Mouse (Mus musculus) layer of hippocampus, adult 9-10 months (tissue): ENCODE results near the gene Igf1.

Experiments used
- DNase-seq: peaks from one replicate; pipeline ENCODE4 v3.0.0; 2022; ENCODE audit warnings: low spot score

Igf1 gene

DNA sequence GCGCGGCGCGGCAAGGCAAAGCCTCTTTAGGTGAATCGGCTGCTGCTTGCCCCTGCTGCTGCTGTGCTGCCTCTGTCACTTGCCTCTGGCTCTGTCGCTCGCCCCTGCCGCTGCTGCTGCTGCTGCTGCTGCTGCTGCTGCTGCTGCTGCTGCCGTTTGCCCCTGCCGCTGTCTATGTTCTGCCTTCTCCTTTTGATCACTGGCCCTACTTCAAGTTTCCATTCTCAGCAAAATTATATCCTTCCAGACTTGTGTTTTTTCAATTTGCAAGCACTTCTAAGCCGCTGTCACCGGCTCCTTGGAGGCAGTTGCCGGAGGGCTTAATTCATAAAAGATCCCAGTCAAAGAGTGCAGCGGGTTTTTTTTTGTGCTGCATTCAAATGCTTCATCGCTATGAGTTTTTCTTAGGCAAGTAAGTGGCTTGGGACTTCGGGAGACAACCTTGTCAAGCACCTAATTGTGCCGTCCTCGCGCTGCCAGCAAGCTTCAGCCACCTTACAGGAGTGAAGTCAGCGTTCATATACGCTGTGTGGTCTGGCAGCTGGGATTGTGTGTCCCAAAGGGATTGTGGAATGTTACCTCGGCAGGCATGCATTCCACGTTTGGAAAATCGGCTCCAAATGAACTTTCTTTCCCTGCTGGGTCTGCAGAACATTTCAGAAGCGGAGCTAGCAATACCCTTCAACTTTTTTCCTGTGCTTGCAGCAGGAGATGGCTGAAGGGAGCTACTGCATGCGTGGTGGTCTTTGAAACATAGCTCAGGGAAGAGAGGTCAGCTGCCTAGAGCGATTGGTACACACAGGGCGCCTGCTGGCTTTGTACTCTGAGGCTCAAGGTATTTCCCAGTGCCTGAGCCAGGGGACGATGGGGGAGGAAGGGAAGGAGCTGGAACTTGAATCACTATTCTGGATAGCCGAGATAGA lies 2.4 kb downstream of the Igf1 start:
- no peak for DNase-seq

DNA sequence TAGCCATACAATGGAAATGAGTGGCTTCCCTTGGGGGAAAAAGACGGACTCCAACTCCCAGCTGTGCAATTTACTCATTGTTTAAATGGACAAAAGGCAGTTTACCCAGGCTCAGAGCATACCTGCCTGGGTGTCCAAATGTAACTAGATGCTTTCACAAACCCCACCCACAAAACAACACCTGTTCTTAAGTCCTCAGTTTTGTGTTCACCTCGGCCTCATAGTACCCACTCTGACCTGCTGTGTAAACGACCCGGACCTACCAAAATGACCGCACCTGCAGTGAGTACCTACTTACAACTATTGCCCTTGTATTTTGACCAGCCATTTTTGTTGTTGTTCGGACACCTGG lies 3.0 kb downstream of the Igf1 start:
- DNase-seq, result no peak

DNA sequence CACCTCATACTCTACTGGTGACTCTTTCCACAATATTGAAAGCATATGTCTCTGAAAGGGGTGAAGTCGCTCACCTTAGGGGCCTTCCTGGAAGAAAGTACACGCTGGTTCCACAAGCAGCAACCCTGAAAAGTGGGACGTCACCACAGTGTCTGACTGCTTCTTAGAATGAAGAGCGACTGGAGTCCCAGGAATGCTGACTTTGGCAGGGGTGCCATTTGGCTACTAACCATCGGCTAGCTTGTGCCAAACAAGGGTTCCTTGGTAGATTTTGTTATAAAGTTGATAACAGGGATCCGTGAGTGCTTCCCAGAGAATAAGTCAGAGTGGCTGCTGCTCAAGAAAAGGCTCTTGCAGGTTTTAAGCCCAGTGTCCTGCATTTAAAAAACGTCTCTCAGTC lies 4.8 kb downstream of the Igf1 start:
- DNase-seq, result no peak

DNA sequence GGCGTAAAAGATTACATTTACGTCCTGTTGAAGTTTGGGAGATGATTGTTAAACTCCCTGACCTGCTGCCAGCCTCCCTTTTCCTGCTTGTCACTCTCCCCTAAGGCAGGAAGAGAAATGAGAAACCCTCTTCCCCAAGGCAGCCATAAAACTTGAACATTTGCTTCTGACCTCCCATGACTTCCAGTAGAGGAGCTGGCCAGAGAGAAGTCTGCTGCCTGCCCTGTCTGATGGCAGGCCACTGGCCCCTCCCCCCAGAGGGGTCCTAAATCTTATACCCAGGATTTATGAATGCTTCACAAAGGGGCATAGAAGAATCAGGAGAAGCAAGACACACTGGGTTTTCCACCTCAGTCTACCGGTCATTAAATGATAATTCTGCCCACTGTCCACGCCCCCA lies 5.3 kb downstream of the Igf1 start:
- DNase-seq, result no peak

DNA sequence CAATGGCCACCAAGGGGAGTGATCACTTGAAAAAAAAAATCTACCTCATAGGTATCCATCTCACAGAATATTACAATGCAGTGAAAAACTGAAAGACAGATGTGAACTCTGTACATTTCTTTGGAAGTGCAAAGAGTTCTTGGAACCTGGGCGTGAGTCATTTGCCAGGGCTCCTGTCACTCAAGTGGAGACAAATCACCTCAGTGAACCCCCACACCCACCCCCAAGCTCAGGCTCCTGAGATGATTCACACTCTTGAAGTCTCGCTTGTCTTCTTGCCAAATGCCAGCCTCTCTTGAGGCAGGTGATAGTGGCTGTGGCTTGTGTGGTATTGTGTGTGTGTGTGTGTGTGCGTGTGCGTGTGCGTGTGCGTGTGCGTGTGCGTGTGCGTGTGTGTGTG lies 7.6 kb downstream of the Igf1 start:
- no peak for DNase-seq

DNA sequence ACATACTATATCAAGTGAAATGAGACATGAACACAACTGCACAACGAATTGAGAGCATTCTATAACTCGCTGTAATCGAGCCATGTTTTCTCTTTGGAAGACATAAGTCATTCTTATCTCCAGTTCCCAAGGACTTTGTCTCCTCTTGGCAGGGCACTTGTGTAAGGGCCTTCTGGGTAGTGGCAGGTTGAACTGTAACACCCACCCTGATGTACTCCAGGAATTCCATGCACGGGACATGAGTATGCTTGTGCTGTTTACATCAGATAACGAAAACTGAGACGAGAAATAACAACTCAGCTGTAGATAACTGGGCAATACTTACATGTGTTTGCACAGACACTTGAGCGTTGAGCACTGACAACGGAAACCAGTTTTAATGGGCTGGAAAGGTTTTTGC lies 8.4 kb downstream of the Igf1 start:
- no peak for DNase-seq

DNA sequence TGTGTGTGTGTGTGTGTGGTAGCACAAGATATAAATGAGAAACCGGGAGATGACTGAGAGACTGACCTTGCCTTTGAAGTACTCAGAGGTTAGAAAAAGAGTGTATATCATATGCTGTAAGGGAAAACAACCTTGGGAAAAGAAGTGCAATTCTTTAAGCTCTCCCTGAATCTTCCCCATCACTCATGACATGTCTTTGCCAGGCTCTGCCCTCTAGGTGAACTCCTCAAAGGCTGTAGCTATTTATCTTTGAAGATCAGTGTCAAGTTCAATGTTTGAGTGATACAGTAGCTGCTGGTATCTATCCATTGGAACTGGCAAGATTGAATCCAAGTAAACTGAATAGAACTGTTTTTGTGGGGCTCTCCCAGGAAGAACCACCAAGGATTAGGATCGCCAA lies 9.2 kb downstream of the Igf1 start:
- DNase-seq, result no peak

DNA sequence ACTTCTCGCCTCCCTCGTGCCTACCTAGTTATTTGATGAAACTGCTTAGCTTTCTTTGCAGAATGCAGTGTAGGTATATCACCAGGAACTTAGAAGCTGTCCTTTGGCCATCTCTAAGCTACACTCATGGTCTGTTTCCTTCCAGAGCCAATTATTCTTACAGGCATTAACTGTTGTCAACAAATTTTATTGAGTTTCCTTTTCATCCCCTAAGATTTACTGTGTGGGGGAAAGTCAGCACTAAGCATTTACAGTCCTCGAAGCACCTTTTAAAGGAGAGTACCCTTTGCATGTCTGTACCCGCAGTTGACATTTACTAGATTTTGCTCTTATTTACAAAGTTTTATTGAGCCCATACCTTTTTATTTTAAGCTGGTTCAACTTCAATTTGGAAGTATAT lies 9.6 kb downstream of the Igf1 start:
- no peak for DNase-seq

DNA sequence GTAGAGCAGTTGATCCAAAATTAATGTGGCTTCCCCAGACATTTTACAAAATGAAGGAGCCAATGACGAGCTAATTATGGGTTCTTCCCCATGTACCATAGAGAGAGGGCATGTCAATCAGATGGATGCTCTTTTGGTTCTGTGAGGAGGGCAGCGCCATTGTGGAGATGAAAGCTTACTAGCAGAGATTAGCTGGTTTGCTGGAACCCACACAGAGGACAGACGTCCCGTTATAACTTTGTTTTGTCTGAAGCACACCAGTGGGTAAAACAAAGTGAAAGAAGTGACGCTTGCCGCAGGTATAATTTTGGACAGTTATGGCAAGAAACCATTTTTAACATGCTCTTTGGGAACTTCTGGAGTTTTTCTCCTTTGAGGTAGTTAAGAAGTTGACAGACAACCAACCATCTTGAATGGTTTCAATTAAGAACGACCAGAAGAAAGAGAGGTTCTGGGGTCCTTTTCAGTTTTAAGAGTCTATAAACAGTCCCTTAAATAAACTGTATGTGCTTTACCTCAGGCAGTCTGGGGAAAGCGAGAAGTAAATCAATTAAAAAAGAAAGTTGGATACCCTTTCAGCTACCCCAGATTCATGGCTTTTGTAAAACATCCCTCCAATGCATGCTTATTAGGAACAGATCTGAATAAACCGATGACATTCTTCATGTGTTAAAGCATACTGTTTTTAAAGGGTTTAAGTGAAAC lies 10.4 kb downstream of the Igf1 start:
- no peak for DNase-seq

DNA sequence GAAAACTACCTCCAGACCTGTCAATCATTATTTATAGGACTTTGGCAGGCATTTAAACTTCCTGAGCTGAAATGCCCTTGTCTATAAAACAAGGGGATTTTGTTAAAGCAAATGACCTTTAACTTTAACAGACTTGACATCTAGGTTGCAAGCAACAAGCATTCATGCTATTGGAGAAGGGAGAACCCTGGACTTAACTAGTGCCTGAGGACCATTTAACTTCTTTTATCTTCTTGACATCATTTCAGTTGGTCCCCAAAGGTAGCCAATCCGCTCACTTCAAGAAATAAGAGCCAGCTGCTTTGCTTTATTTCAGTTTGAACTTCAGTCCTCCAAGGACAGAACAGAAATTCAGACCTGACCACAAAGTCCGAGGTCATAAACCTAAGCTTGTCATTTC lies 11.1 kb downstream of the Igf1 start:
- no peak for DNase-seq

DNA sequence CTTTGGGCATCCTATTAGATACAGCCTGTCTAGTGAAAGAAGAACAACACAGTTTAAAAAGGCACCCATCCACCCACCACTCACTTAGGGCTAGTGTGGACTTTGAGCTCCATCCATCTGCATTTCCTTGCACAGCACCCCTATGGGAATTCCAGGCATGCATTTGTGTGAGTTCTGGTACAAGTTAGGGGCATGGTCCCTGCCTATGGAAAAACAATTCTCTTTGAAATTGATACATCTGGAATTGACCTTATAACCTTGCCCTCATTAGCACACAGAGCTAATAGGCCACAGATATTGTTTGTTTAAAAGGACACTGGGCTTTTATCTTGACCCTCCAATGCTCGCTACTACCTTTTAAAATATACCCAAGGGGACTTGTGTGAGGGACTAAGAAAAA lies 11.6 kb downstream of the Igf1 start:
- DNase-seq, result no peak

DNA sequence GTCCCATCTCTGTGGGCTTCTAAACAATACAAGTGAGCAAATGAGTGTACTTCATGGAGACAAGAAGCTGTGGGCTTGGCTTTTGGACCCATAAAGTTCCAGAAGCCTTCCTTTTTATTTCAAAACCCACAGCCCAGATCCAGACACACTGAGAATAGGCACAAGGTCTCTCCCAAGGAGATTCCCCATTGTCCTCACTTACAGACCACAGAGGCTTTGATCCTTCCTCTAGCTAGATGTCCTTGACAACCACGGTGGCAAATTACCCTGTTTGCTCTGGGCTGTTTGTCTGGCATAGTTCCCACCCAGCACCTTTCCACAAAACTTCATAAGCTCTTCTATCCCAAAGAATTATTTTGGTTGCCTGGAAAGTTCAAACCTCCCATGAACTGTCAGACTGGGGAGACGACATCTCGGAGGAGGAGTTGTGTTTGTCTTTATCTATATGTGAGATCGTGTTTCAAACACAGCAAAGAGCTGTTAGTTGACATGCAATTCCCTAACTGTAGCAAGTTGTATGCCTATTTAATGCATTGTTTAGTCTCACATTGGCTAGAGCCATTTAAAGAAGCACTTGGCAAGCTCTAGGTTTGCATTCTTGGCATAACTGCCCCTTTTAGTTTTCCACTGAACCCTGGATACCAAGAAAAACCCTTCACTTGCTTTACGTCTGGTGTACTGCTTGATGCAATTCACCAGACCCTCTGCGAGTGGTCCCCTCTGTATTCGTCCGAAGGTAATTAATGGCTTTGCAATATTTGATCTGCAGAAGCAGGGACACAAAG lies 14.0 kb downstream of the Igf1 start:
- DNase-seq, result no peak

DNA sequence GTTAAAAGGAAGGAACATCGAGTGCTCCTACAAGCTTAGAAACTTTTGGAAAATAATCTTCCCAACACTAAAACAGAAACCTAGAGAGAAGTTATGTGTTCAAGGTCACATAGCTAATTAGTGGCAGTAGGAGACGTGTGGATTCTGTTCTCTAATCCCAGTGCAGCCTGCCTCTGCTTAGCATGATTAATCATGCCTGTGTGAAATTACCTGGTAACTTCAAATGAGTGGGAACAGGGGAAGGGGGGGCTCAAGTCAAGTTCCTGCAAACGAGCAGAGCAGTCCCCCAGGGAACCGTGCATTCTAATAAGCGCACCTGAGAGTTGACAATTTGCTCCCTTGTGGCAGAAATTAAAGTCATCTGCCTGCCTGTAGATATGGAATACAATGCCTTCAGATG lies 14.8 kb downstream of the Igf1 start:
- DNase-seq, result no peak

DNA sequence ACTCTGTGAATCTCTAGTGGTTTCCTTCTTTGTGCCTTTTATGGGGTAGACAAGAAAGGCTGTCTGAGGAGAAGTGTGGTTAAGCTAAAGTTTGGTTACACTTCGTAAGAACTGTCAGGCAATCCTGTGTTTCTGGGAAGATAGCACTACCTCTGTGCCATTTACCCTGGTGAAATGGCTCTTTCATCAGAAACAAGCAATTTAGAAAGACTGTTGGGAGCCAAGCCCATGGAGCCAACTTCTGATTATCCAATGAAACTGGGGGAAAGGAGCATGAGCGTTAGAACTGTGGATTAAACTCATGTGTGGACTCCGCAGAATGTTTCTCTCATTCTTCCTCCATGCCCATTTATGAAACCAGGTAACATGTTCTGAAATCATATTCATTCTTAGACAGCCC lies 15.5 kb downstream of the Igf1 start:
- DNase-seq, result no peak

DNA sequence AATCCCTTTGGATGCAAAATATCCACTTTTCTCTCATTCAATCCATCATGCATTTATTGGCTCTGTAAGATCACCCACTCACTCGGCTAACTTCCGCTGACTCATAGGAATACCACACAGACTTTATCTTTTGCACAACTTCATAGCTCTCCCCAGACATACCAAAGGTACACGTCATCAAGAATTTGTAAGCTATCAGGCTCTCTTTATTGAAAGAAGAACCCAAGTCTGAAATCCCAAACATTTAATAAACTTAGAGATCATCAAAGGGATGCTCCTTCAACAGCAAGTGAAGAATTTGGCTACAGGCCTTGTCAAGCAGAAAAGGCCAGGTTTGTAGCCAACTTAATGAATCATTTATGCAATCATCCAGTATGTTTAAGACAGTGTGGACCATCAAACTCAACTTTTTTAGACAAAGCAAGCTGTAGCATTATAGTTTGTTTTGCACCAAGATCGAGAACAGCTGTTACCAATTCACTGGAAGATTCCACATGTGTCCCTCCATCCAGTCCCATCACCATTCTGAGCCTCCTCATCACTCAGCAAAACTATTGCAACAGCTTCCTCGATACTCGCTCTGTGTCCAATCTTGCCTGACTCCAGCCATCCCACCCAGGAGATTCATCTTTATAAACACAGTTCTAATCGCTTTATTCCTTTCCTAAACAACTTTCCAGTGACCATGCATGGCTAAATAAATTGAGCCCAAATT lies 22.2 kb downstream of the Igf1 start:
- DNase-seq, result no peak

DNA sequence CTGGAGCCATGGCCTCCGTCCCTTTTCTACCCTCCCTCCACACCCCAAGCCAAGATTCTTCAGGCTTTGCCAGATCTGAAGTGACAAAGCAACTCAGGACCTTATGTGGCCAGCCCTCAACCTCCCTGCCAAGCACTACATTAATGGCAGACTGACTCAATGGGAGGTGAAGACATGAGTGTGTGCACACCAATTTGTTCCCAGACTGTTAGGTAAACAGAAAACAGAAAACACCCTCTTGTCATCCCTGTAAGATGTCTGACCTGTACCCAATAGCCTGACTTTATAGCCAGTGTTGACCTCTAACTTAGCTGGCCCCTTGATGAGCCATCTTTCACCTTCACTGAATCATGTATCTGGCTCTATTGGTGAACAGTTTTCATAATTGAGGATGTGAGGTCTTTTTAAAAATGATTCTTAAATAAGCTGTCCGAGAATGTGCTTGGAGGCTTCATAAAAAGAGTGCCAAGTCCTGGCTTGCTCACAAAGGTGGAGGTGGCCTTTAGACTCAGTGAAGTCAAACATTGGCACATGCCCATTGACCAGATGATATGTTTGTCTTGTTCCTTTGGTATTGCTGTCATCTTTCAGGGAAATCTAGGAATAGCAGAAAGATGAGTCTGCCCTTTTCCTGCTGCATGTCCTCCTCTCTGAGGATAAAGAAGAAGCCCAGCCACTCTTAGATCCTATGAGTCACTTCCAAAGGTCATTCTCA lies 27.4 kb downstream of the Igf1 start:
- DNase-seq, result no peak

DNA sequence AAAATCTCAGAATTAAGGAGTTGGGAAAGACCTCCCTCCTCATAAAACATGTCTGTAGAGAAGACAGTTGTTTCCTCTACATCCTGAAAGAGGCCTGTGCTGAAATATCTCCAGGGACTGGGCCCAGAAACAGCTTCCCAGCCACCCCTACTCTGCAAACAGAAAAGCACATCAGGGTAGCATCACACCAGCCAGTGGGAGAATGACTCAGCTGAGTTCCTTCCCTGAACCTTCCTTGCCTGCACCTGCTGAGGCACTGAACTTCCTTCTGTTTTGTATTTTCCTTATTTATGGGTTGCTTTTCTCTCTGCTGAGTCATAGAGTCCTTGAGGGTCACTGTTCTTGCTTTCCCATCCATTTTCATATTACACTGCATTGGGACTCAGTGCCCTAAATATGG lies 31.8 kb downstream of the Igf1 start:
- DNase-seq, result no peak

DNA sequence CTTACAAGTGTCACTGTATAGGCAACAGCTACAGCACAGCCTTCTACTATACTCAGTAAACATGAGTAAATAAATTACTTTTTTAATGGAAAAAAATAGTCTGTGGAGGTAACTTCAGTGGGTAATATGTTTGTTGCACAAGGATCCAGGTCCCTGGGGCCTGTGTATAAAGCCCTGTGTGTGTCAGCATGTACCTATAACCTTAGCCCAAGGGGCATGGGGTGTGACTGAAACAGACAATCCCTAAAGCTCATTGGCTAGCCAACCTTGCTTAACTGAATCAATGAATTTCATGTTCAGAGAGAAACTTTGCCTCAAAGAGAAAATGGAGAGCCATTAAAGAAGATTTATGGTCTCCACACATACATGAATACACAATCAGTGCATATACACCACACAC lies 34.2 kb downstream of the Igf1 start:
- no peak for DNase-seq

DNA sequence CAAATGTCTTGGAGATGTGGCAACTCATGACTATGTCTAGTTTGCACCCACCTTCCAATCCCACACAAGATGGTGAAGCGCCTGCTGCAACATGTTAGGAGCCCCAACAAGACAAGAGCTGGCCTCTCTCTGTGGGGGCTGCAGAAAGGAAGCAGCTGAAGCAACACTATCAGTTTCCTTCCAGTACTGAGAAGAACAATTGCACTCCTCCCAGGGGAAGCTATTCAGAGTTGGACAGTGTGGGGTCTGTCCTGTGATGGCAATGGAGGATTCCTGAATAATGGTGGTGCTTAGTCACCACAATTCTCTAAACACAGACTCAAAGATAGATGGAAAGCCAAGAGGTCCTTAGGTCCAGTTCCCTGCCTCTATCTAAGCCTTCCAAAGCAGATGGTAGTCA lies 35.2 kb downstream of the Igf1 start:
- no peak for DNase-seq

DNA sequence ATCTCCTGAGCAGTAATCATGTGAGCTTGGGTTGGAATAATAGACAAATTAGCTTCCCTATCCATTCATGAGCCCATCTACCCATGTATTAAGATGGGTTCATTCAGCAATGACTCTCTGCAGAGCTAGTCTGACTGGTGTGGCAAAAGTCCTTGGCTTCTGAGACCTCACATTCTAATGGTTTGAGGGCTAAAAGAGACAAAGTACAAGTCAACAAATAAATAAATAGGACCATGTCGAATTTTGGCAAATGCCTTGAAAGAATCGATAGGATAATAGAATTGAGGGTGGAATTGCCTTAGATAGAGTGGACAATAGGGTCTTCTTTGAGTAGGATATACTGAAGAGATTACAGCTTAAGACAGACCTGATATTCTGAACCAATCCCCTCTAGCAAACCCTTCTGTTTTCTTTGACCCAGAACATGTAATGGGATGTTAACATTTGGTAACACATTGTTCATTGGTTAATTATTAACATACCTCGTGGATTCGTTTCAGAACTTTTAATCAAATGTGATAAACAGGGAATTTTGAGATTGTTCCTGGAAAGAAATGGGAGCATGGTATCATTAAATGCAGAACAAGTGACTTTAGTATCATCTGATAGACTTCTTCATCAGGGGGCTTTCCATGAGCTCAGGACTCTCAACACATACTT lies 36.5 kb downstream of the Igf1 start:
- DNase-seq, result no peak

DNA sequence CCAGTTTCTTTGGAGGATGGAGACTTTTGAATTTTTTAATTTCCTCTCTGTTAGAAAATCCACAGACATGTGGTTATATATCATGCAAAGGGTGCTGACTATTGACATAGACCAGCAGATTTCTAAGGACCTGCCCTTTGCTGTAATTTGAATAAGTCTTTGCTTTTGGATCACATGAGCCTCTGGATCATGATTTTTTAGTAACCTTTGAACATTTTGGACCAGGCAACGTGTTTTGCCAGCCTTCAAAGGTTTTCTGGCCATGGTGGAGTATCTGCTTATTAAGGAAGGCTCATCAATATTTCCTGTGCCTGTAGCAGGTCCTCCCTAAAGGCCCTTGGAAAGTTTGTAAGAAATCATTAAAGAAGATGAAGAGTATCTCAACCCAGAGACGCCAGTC lies 37.3 kb downstream of the Igf1 start:
- DNase-seq, result no peak
